ENCODE assay signal across 38 mouse cellular contexts in the genomic region with DNA sequence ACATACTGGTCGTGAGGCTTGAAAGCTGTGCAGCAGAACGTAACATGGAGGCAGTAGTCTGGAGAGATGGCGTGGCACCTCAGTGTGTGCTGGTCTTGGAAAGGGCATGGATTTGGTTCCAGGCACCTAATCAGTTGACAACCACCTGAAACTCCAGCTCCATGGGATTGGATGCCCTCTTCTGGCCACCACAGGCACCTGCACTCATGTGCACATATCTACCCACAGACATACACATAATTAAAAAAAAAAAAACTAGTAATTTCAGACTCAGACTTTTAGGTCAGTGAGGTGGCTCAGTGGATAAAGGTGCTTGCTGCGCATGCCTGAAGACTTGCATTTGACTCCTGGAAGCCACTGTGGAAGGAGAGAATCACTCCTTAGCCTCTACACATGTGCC. TPM values are rescaled to one million over a fixed set of nuclear protein-coding genes. Genes with fewer than 3 reads are reported as not detected.
DNase-seq lines count a peak whose midpoint lies in the region; ATAC-seq and TF ChIP-seq lines count a peak whose summit lies in the region.
"Had no signal": no experiment of that assay in that cellular context is flagged by ENCODE, and none has a peak within 500 bp of the region (broad histone marks: within the 10 kb centered on the region; RNA-seq: fewer than 3 reads in every experiment).

No protein-coding gene starts in this region.

- no peak for DNase-seq in gastrocnemius, adult 2 months
- no peak for DNase-seq in gastrocnemius, postnatal 36 days
- no peak for DNase-seq in liver, embryonic 14.5 days (ENCODE audit: low read depth in 3 of 3, low spot score in 3 of 3)
- DNase-seq in induced T-regulatory cell, adult 2 months (ENCODE audit: low read depth) = peak; percentile 43
- DNase-seq in right cerebral cortex, postnatal 4 days = no peak
- DNase-seq: adrenal gland, postnatal 25 days; cerebellum, adult 2 months; cerebellum, postnatal 14 days; forebrain, postnatal 0 days; gastrocnemius, postnatal 10 days; heart, postnatal 36 days; kidney, adult 11 months; kidney, postnatal 36 days; liver; lung, postnatal 4 days; midbrain, embryonic 14.5 days; thymus, adult 2 months; thymus, postnatal 4 days had no signal

- intact Hi-C loops in gastrocnemius, adult 2 months (cut with DNase I) = no loop called here
- intact Hi-C loops in gastrocnemius, postnatal 36 days (cut with DNase I) = loop anchor here (5.0 kb wide), 2 partner anchors 50 to 75 kb away; no protein-coding TSS in a partner anchor

- peaks cover 18 to 19% of the 10 kb centered on the region in 2 experiments for H3K4me1 ChIP-seq in liver, embryonic 14.5 days (replicated peaks; ENCODE audit: control insufficient read depth in 2 of 2, insufficient read depth in 2 of 2, low read length in 1 of 2)
- H3K4me1 ChIP-seq in liver, embryonic 12.5 days = peaks cover 50% of the 10 kb centered on the region
- no peaks in the 10 kb centered on the region for H3K4me1 ChIP-seq in ES-Bruce4 (ENCODE audit: control insufficient read depth, insufficient read depth, low read length)

- 90% methylated on average over 4 of the region's 4 CpGs for WGBS in liver, embryonic 14.5 days (ENCODE audit: insufficient replicate concordance)
- 86% methylated on average over 4 of the region's 4 CpGs for WGBS in liver, embryonic 12.5 days (ENCODE audit: insufficient replicate concordance)

- no peak for TF ChIP-seq POLR2A in ES-Bruce4 (IDR thresholded peaks at IDR 0.05; ENCODE audit: insufficient read depth, low read length)

- no peak overlapping the region for H3K4me3 ChIP-seq in gastrocnemius, adult 2 months
- H3K4me3 ChIP-seq in liver, embryonic 14.5 days (ENCODE audit: insufficient read depth in 1 of 2, low read depth in 2 of 2, low read length in 2 of 2) = no peak overlapping the region
- no peak overlapping the region for H3K4me3 ChIP-seq in liver, embryonic 12.5 days
- no peak overlapping the region for H3K4me3 ChIP-seq in ES-Bruce4 (ENCODE audit: low read depth, low read length)
- H3K4me3 ChIP-seq: erythroblast, embryonic 14.5 days; hindbrain, embryonic 12.5 days; kidney, embryonic 15.5 days; lung, embryonic 15.5 days; stomach, embryonic 15.5 days had no signal

- H3K36me3 ChIP-seq in liver, embryonic 14.5 days (replicated peaks; ENCODE audit: control insufficient read depth, insufficient read depth, low read depth) = no peaks in the 10 kb centered on the region
- no peaks in the 10 kb centered on the region for H3K36me3 ChIP-seq in liver, embryonic 12.5 days
- no peaks in the 10 kb centered on the region for H3K36me3 ChIP-seq in ES-Bruce4 (ENCODE audit: control insufficient read depth, insufficient read depth, low read length, poor library complexity, severe bottlenecking)
- H3K36me3 ChIP-seq: hindbrain, embryonic 12.5 days; kidney, embryonic 15.5 days; lung, embryonic 15.5 days; stomach, embryonic 15.5 days had no signal

- ATAC-seq in liver, embryonic 14.5 days (ENCODE audit: insufficient read depth) = no peak
- no peak for ATAC-seq in liver, embryonic 12.5 days
- ATAC-seq: forebrain, postnatal 0 days; hindbrain, postnatal 0 days; Patski had no signal

- H3K27me3 ChIP-seq in liver, embryonic 14.5 days (ENCODE audit: control insufficient read depth, insufficient read depth, low read length) = no peaks in the 10 kb centered on the region
- H3K27me3 ChIP-seq in liver, embryonic 12.5 days (replicated peaks) = no peaks in the 10 kb centered on the region
- no peaks in the 10 kb centered on the region for H3K27me3 ChIP-seq in ES-Bruce4 (ENCODE audit: control insufficient read depth, insufficient read depth, low read length, poor library complexity, severe bottlenecking)
- H3K27me3 ChIP-seq: kidney, embryonic 15.5 days; lung, embryonic 15.5 days; Patski; stomach, embryonic 15.5 days had no signal

- H3K27ac ChIP-seq in gastrocnemius, adult 2 months = no peak overlapping the region
- H3K27ac ChIP-seq in liver, embryonic 14.5 days = no peak overlapping the region
- H3K27ac ChIP-seq in liver, embryonic 12.5 days = no peak overlapping the region
- H3K27ac ChIP-seq in ES-Bruce4 (ENCODE audit: insufficient read depth, low read length) = no peak overlapping the region
- H3K27ac ChIP-seq: hindbrain, embryonic 12.5 days; hindbrain, postnatal 0 days; kidney, embryonic 15.5 days; lung, embryonic 15.5 days; stomach, embryonic 15.5 days had no signal

- peaks cover 2% of the 10 kb centered on the region; the same call in 1 of the 2 replicates for H3K9me3 ChIP-seq in liver, embryonic 14.5 days (ENCODE audit: control insufficient read depth, low read length)
- 0 out of 2 replicates have a peak, but pooled peaks cover 5% of the 10 kb centered on the region for H3K9me3 ChIP-seq in liver, embryonic 12.5 days (replicated peaks)
- peaks cover 4% of the 10 kb centered on the region; the same call in 1 of the 2 replicates for H3K9me3 ChIP-seq in ES-Bruce4 (replicated peaks; ENCODE audit: control insufficient read depth, insufficient read depth, low read length, poor library complexity, severe bottlenecking)
- H3K9me3 ChIP-seq: kidney, embryonic 15.5 days; lung, embryonic 15.5 days; stomach, embryonic 15.5 days had no signal

- no peak overlapping the region for H3K9ac ChIP-seq in liver, embryonic 14.5 days (replicated peaks)
- no peak overlapping the region for H3K9ac ChIP-seq in liver, embryonic 12.5 days
- no peak overlapping the region for H3K9ac ChIP-seq in ES-Bruce4 (ENCODE audit: low read depth, poor library complexity, severe bottlenecking)
- H3K9ac ChIP-seq: forebrain, postnatal 0 days; hindbrain, embryonic 12.5 days; kidney, embryonic 15.5 days; lung, embryonic 15.5 days; stomach, embryonic 15.5 days had no signal

- TF ChIP-seq EP300 in liver, embryonic 14.5 days (IDR thresholded peaks at IDR 0.05; ENCODE audit: low read depth) = no peak
- TF ChIP-seq EP300 in ES-Bruce4 (IDR thresholded peaks at IDR 0.05; ENCODE audit: insufficient read depth, low read depth, low read length) = no peak

- 0 out of 2 replicates have a peak, but pooled peaks have one; percentile 6 for TF ChIP-seq CTCF in gastrocnemius, adult 2 months (IDR thresholded peaks at IDR 0.05)
- peak; percentile 41 for TF ChIP-seq CTCF in liver, embryonic 14.5 days (IDR thresholded peaks at IDR 0.05; ENCODE audit: low read depth)
- peak; percentile 19 for TF ChIP-seq CTCF in ES-Bruce4 (IDR thresholded peaks at IDR 0.05; ENCODE audit: low read depth, low read length)

- H3K4me2 ChIP-seq in liver, embryonic 14.5 days (ENCODE audit: low read depth) = no peak overlapping the region
- H3K4me2 ChIP-seq in liver, embryonic 12.5 days = no peak overlapping the region
- H3K4me2 ChIP-seq: heart, embryonic 11.5 days; hindbrain, embryonic 12.5 days; kidney, embryonic 15.5 days; lung, embryonic 15.5 days; stomach, embryonic 15.5 days had no signal

RNA-seq across cellular contexts. Expression of gene Amz2, which starts 3.5 kb away (rescaled TPM):
- total RNA-seq in gastrocnemius, adult 2 months (2021) = 10 to 100 TPM; 70.4 to 71.7 TPM
- total RNA-seq in gastrocnemius, postnatal 36 days (2021) = 10 to 100 TPM; 60.1 to 63.4 TPM
- polyA plus RNA-seq in liver, embryonic 14.5 days (2012; rRNA removed) = 10.0 and 13.1 TPM in 2 replicates
- 12.2 and 12.6 TPM in 2 replicates for polyA plus RNA-seq in liver, embryonic 14.5 days (2014; fragmentation: Nextera tagmentation; extraction: Ambion mirVana)
- 15.6 and 17.8 TPM in 2 replicates for polyA plus RNA-seq in liver, embryonic 12.5 days (2016; fragmentation: Nextera tagmentation; extraction: Ambion mirVana)
- polyA plus RNA-seq in ES-Bruce4 (2011; ENCODE audit: insufficient read depth, insufficient read length, low read depth, missing spikeins) = 78.5 and 80.2 TPM in 2 replicates

RNA-seq across cellular contexts. Expression of gene 9930022D16Rik, which starts 8.5 kb away (rescaled TPM):
- total RNA-seq in gastrocnemius, adult 2 months (2021) = not detected
- not detected for total RNA-seq in gastrocnemius, postnatal 36 days (2021)
- polyA plus RNA-seq in liver, embryonic 14.5 days (2012; rRNA removed) = not detected in 2 replicates
- not detected in 2 replicates for polyA plus RNA-seq in liver, embryonic 14.5 days (2014; fragmentation: Nextera tagmentation; extraction: Ambion mirVana)
- polyA plus RNA-seq in liver, embryonic 12.5 days (2016; fragmentation: Nextera tagmentation; extraction: Ambion mirVana) = not detected in 2 replicates
- not detected in 2 replicates for polyA plus RNA-seq in ES-Bruce4 (2011; ENCODE audit: insufficient read depth, insufficient read length, low read depth, missing spikeins)
- total RNA-seq: adrenal gland, postnatal 25 days; forebrain, postnatal 0 days; gastrocnemius, postnatal 10 days; granulocyte monocyte progenitor cell, adult 5-6 weeks; heart, postnatal 36 days; hindbrain, postnatal 0 days; left cerebral cortex, postnatal 10 days had no signal
- polyA plus RNA-seq: brain, embryonic 14.5 days; cerebellum, adult 2 months; forebrain, embryonic 11.5 days; forebrain, postnatal 0 days; G1E; heart, embryonic 16.5 days; hindbrain, embryonic 12.5 days; hindbrain, postnatal 0 days; kidney, embryonic 15.5 days; limb, embryonic 11.5 days; liver, embryonic 16.5 days; lung, embryonic 15.5 days; midbrain, embryonic 14.5 days; neural tube, embryonic 14.5 days; Patski; small intestine, adult 2 months; stomach, embryonic 15.5 days; thymus, adult 2 months had no signal

RNA-seq across cellular contexts. Expression of gene Arsg, which starts 50.9 kb away (rescaled TPM):
- under 1 TPM; 0.84 to 0.86 TPM for total RNA-seq in gastrocnemius, adult 2 months (2021)
- 1 to 10 TPM in 1 of 2 experiments, under 1 TPM in 1; 0.86 to 1.7 TPM for total RNA-seq in gastrocnemius, postnatal 36 days (2021)
- polyA plus RNA-seq in liver, embryonic 14.5 days (2012; rRNA removed) = 2.1 and 2.3 TPM in 2 replicates
- polyA plus RNA-seq in liver, embryonic 14.5 days (2014; fragmentation: Nextera tagmentation; extraction: Ambion mirVana) = 3.4 and 3.8 TPM in 2 replicates
- polyA plus RNA-seq in liver, embryonic 12.5 days (2016; fragmentation: Nextera tagmentation; extraction: Ambion mirVana) = 2.9 and 3.7 TPM in 2 replicates
- 5.7 and 5.8 TPM in 2 replicates for polyA plus RNA-seq in ES-Bruce4 (2011; ENCODE audit: insufficient read depth, insufficient read length, low read depth, missing spikeins)

RNA-seq across cellular contexts. Expression of gene Slc16a6, which starts 51.1 kb away (rescaled TPM):
- 1 to 10 TPM; 7.4 to 9.2 TPM for total RNA-seq in gastrocnemius, adult 2 months (2021)
- 1 to 10 TPM; 4.8 to 9.4 TPM for total RNA-seq in gastrocnemius, postnatal 36 days (2021)
- 5.8 and 8.0 TPM in 2 replicates for polyA plus RNA-seq in liver, embryonic 14.5 days (2012; rRNA removed)
- 39.0 and 39.5 TPM in 2 replicates for polyA plus RNA-seq in liver, embryonic 14.5 days (2014; fragmentation: Nextera tagmentation; extraction: Ambion mirVana)
- 51.5 and 53.7 TPM in 2 replicates for polyA plus RNA-seq in liver, embryonic 12.5 days (2016; fragmentation: Nextera tagmentation; extraction: Ambion mirVana)
- 12.7 and 14.7 TPM in 2 replicates for polyA plus RNA-seq in ES-Bruce4 (2011; ENCODE audit: insufficient read depth, insufficient read length, low read depth, missing spikeins)

RNA-seq across cellular contexts. Expression of gene Gna13, which starts 59.6 kb away (rescaled TPM):
- 10 to 100 TPM; 25.6 to 27.8 TPM for total RNA-seq in gastrocnemius, adult 2 months (2021)
- total RNA-seq in gastrocnemius, postnatal 36 days (2021) = 10 to 100 TPM; 21.9 to 22.1 TPM
- polyA plus RNA-seq in liver, embryonic 14.5 days (2012; rRNA removed) = 7.8 and 9.4 TPM in 2 replicates
- 13.1 and 15.2 TPM in 2 replicates for polyA plus RNA-seq in liver, embryonic 14.5 days (2014; fragmentation: Nextera tagmentation; extraction: Ambion mirVana)
- 18.0 and 19.4 TPM in 2 replicates for polyA plus RNA-seq in liver, embryonic 12.5 days (2016; fragmentation: Nextera tagmentation; extraction: Ambion mirVana)
- polyA plus RNA-seq in ES-Bruce4 (2011; ENCODE audit: insufficient read depth, insufficient read length, low read depth, missing spikeins) = 62.2 and 65.1 TPM in 2 replicates
